Mouse (Mus musculus) ES-E14 (cell line): ENCODE results near the gene Arhgap9.

ENCODE experiments used
- CHD2 ChIP-seq: IDR thresholded peaks from 2 replicates; pipeline ENCODE4 v1.6.1; 2014; ENCODE audit warnings: mild to moderate bottlenecking, low read depth, low read length, inconsistent platforms
- HCFC1 ChIP-seq: IDR thresholded peaks from 2 replicates; pipeline ENCODE4 v1.6.1; 2012; ENCODE audit warnings: low read length, inconsistent platforms, borderline replicate concordance; ENCODE audit not compliant: insufficient read depth
- MAFK ChIP-seq: IDR thresholded peaks from 2 replicates; pipeline ENCODE4 v1.6.1; 2014; ENCODE audit warnings: mild to moderate bottlenecking, low read depth, low read length, inconsistent platforms; ENCODE audit not compliant: insufficient read depth
- ZC3H11A ChIP-seq: IDR thresholded peaks from 2 replicates; pipeline ENCODE4 v1.6.1; 2012; ENCODE audit warnings: low read depth, mild to moderate bottlenecking, inconsistent platforms, low read length, borderline replicate concordance
- ZNF384 ChIP-seq: IDR thresholded peaks from 2 replicates; pipeline ENCODE4 v1.6.1; 2012; ENCODE audit warnings: low read depth, low read length, inconsistent platforms

GRCm38 (mm10) chr10:127310523-127311475 lies 11.0 kb upstream of the Arhgap9 start:
- TF ChIP-seq MAFK (no peak), CHD2 (no peak), ZNF384 (no peak), HCFC1 (no peak), ZC3H11A (no peak)
